Mouse (Mus musculus): Measurements from ENCODE around the gene Cyth1.

GRCm38 (mm10) chr11:118210962-118211361 is 37.4 kb downstream of the Cyth1 start:
- no peak for TF ChIP-seq GATA1 (IDR thresholded peaks at IDR 0.05; ENCODE audit: low read length)
- TF ChIP-seq TAL1 (IDR thresholded peaks at IDR 0.05; ENCODE audit: low read length), result no peak

All from erythroblast, embryonic 14.5 days (primary cell).